Mouse (Mus musculus) forebrain, embryonic 13.5 days (tissue): ENCODE results near the gene Prelid1. TPM values are rescaled to one million over a fixed set of nuclear protein-coding genes. Genes with fewer than 3 reads are reported as not detected.

Experiments
- ATAC-seq: fragments of 200-750 bp; cut with Nextera tagmentation; 2 replicates; pipeline ENCODE4 v1.8.0; 2017
- H3K27ac ChIP-seq: fragments of 300-500 bp; sonication (generic); 2 replicates; pipeline ENCODE4 v1.5.1; 2015; ENCODE audit warnings: inconsistent platforms, mild to moderate bottlenecking, moderate library complexity
- H3K27me3 ChIP-seq: fragments of 300-500 bp; sonication (generic); 2 replicates; pipeline ENCODE4 v1.6.1; 2015; ENCODE audit warnings: mild to moderate bottlenecking, inconsistent platforms
- H3K36me3 ChIP-seq: fragments of 300-500 bp; sonication (generic); 2 replicates; pipeline ENCODE4 v1.6.1; 2015; ENCODE audit warnings: mild to moderate bottlenecking, inconsistent platforms; ENCODE audit not compliant: poor library complexity, severe bottlenecking
- H3K4me1 ChIP-seq: fragments of 300-500 bp; sonication (generic); 2 replicates; pipeline ENCODE4 v1.6.1; 2015; ENCODE audit warnings: inconsistent platforms
- H3K4me2 ChIP-seq: fragments of 300-500 bp; sonication (generic); 2 replicates; pipeline ENCODE4 v1.6.1; 2015; ENCODE audit warnings: inconsistent platforms, mild to moderate bottlenecking, moderate library complexity
- H3K4me3 ChIP-seq: fragments of 300-500 bp; sonication (generic); 2 replicates; pipeline ENCODE4 v1.5.1; 2015; ENCODE audit warnings: mild to moderate bottlenecking, inconsistent platforms
- H3K9ac ChIP-seq: fragments of 300-500 bp; sonication (generic); 2 replicates; pipeline ENCODE4 v1.6.1; 2015; ENCODE audit warnings: mild to moderate bottlenecking, inconsistent platforms
- H3K9me3 ChIP-seq: fragments of 300-500 bp; sonication (generic); replicated peaks from 2 replicates; pipeline ENCODE4 v1.6.1; 2016; ENCODE audit warnings: inconsistent platforms
- WGBS: fragments of 180-500 bp; shearing (Covaris S2); methylation state at CpG from one replicate; pipeline ENCODE4 v1.1.7; 2015; 5-methylcytosine and 5-hydroxymethylcytosine counted together
- polyA plus RNA-seq: library from polyadenylated mRNA; unstranded; fragments of >200 nt; fragmentation: Nextera tagmentation; extraction: Ambion mirVana; gene quantifications from 2 replicates; pipeline ENCODE4 v1.2.1, GENCODE M21; 2015

Gene Prelid1
- polyA plus RNA-seq, 1 experiment from 2014 or later, result 309 TPM

- Histone ChIP-seq H3K4me1 (no peaks in the 10 kb centered on the region), H3K4me2 (no peak overlapping the region), H3K27me3 (peaks cover 28% of the 10 kb centered on the region), H3K4me3 (no peak overlapping the region), H3K9me3 (no peaks in the 10 kb centered on the region), H3K9ac (no peak overlapping the region), H3K27ac (no peak overlapping the region), H3K36me3 (no peaks in the 10 kb centered on the region)
- 81% methylated on average over 8 of the region's 8 CpGs for WGBS
- no peak for ATAC-seq
Observed at GRCm38 (mm10) chr13:55371007-55371681, 50.8 kb downstream of the Prelid1 start.

DNA sequence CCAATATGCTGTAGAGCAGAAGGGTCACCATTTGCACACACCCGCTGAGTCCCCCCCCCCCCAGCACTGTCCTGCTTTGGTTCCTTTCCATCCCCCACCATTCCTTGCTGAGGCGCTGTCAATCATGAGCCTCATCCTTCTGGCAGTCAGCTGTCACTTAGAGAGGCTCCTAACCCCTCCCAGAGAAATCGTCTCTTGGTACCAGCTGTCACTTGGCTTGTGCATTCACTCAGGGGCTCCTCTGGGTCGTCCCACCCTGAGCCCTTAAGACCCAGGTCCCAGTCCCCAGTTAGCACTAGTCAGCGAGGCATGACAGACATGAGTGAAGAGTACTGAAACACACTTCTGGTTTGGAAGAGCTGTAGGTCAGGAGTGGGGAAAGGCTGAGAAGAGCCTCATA, 51.4 kb downstream of the Prelid1 start:
- no peak for ATAC-seq
- Histone ChIP-seq H3K4me1 (no peaks in the 10 kb centered on the region), H3K9ac (no peak overlapping the region), H3K4me2 (no peak overlapping the region), H3K27ac (no peak overlapping the region), H3K27me3 (peaks cover 32% of the 10 kb centered on the region), H3K36me3 (no peaks in the 10 kb centered on the region), H3K4me3 (no peak overlapping the region), H3K9me3 (no peaks in the 10 kb centered on the region)
- 63% methylated on average over 5 of the region's 5 CpGs for WGBS

DNA sequence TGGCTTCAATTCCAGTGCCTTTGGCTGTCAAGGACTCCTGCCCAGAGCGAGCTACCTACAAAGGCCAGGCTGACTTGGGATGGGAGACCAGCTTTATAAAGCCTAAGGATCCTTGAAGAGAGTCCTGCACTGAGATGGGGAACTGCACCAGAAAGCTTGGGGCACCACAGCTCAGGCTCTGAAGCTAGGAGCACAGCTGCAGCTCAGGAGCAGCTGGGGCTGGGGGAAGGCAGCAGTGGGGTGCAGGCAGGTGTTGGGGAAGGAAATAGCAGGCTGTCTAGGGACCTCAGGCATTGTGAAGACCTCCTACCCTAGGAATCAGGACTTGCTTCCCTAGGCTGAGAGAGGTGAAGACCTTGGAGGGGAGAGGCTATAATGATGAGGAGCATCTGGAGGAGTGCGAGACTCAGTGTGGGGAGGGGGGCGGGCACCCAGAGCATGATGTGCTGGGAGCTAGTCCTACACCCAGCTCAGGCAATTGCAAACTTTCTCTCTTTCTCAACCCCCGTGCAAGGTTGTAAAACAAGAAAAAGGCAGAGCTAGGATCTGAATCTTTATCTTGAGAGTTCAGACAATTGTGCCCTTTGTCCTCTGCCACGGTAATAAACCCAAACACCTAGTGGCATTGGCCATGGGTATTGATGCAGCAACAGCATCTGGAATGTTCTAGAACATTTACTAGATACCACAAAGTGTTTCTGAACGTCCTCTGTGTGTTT, 54.1 kb downstream of the Prelid1 start:
- Histone ChIP-seq H3K9ac (no peak overlapping the region), H3K27ac (no peak overlapping the region), H3K36me3 (no peaks in the 10 kb centered on the region), H3K4me3 (no peak overlapping the region), H3K4me2 (no peak overlapping the region), H3K9me3 (no peaks in the 10 kb centered on the region), H3K4me1 (0 out of 2 replicates have a peak, but pooled peaks cover 3% of the 10 kb centered on the region), H3K27me3 (peaks cover 51% of the 10 kb centered on the region)
- no peak for ATAC-seq
- WGBS, result 69% methylated on average over 6 of the region's 6 CpGs

Other genes starting within 250 kb of the Prelid1 start
- 24.3 and 24.6 TPM in 2 replicates for gene Uimc1, start 220.2 kb upstream of the Prelid1 start, polyA plus RNA-seq
- 23.1 and 24.3 TPM in 2 replicates for gene Zfp346, start 215.2 kb upstream of the Prelid1 start, polyA plus RNA-seq
- gene Gm17617, start 187.0 kb upstream of the Prelid1 start, polyA plus RNA-seq, result not detected in 2 replicates
- 0.25 and 0.48 TPM in 2 replicates for gene Fgfr4, start 167.9 kb upstream of the Prelid1 start, polyA plus RNA-seq
- 70.7 and 77.2 TPM in 2 replicates for gene Nsd1, start 110.7 kb upstream of the Prelid1 start, polyA plus RNA-seq
- 102 and 105 TPM in 2 replicates for gene Rab24, start 1.4 kb downstream of the Prelid1 start, polyA plus RNA-seq
- gene Mxd3, start 9.3 kb downstream of the Prelid1 start, polyA plus RNA-seq, result 42.8 and 44.6 TPM in 2 replicates
- gene Lman2, start 42.3 kb downstream of the Prelid1 start, polyA plus RNA-seq, result 57.9 and 60.5 TPM in 2 replicates
- gene Rgs14, start 49.2 kb downstream of the Prelid1 start, polyA plus RNA-seq, result 0.30 and 0.40 TPM in 2 replicates
- gene Slc34a1, start 77.7 kb downstream of the Prelid1 start, polyA plus RNA-seq, result not detected in 2 replicates
- gene Pfn3, start 94.7 kb downstream of the Prelid1 start, polyA plus RNA-seq, result 0.60 TPM in 1 of 2 replicates, not detected in the other
- not detected in 2 replicates for gene F12, start 106.3 kb downstream of the Prelid1 start, polyA plus RNA-seq
- 24.9 and 26.9 TPM in 2 replicates for gene Grk6, start 124.6 kb downstream of the Prelid1 start, polyA plus RNA-seq
- 1.6 and 2.2 TPM in 2 replicates for gene Prr7, start 143.8 kb downstream of the Prelid1 start, polyA plus RNA-seq
- 639 and 641 TPM in 2 replicates for gene Dbn1, start 167.6 kb downstream of the Prelid1 start, polyA plus RNA-seq
- gene Pdlim7, start 193.2 kb downstream of the Prelid1 start, polyA plus RNA-seq, result 152 and 157 TPM in 2 replicates
- 2.1 and 3.7 TPM in 2 replicates for gene Dok3, start 208.8 kb downstream of the Prelid1 start, polyA plus RNA-seq
- gene Ddx41, start 216.2 kb downstream of the Prelid1 start, polyA plus RNA-seq, result 67.3 and 72.1 TPM in 2 replicates